ENCODE assay signal across 23 mouse cellular contexts in genomic region chr12:8536221-8536965, GRCm38 (mm10). TPM values are rescaled to one million over a fixed set of nuclear protein-coding genes. Genes with fewer than 3 reads are reported as not detected.
A peak's percentile ranks its signal among the peaks of the same experiment; 100 is the strongest.
DNase-seq lines count a peak whose midpoint lies in the region; ATAC-seq lines count a peak whose summit lies in the region.
"Had no signal": no experiment of that assay in that cellular context is flagged by ENCODE, and none has a peak within 500 bp of the region (broad histone marks: within the 10 kb centered on the region; RNA-seq: fewer than 3 reads in every experiment).

No protein-coding gene starts in this region.

- no peak overlapping the region for H3K27ac ChIP-seq in heart, embryonic 13.5 days (replicated peaks)
- no peak overlapping the region for H3K27ac ChIP-seq in heart, embryonic 12.5 days (ENCODE audit: poor library complexity, severe bottlenecking)
- no peak overlapping the region for H3K27ac ChIP-seq in kidney, embryonic 16.5 days (ENCODE audit: low read length)
- H3K27ac ChIP-seq: embryonic facial prominence, embryonic 12.5 days; forebrain, embryonic 13.5 days had no signal

- no peaks in the 10 kb centered on the region for H3K9me3 ChIP-seq in heart, embryonic 13.5 days
- H3K9me3 ChIP-seq in heart, embryonic 12.5 days (replicated peaks): no peaks in the 10 kb centered on the region
- no peaks in the 10 kb centered on the region for H3K9me3 ChIP-seq in kidney, embryonic 16.5 days (ENCODE audit: low read length)
- H3K9me3 ChIP-seq: embryonic facial prominence, embryonic 12.5 days; forebrain, embryonic 13.5 days had no signal

- H3K36me3 ChIP-seq in heart, embryonic 13.5 days: no peaks in the 10 kb centered on the region
- no peaks in the 10 kb centered on the region for H3K36me3 ChIP-seq in heart, embryonic 12.5 days
- H3K36me3 ChIP-seq in kidney, embryonic 16.5 days (ENCODE audit: insufficient read depth, low read length): no peaks in the 10 kb centered on the region
- H3K36me3 ChIP-seq: embryonic facial prominence, embryonic 12.5 days had no signal

- H3K4me1 ChIP-seq in heart, embryonic 13.5 days: peaks cover 3% of the 10 kb centered on the region; the same call in 1 of the 2 replicates
- no peaks in the 10 kb centered on the region for H3K4me1 ChIP-seq in heart, embryonic 12.5 days (replicated peaks)
- no peaks in the 10 kb centered on the region for H3K4me1 ChIP-seq in kidney, embryonic 16.5 days (ENCODE audit: insufficient read depth, low read length)
- H3K4me1 ChIP-seq: embryonic facial prominence, embryonic 12.5 days; forebrain, embryonic 13.5 days had no signal

- peak overlapping the region; percentile 21; the same call in 1 of the 2 replicates for H3K9ac ChIP-seq in heart, embryonic 13.5 days
- H3K9ac ChIP-seq in heart, embryonic 12.5 days: no peak overlapping the region
- no peak overlapping the region for H3K9ac ChIP-seq in kidney, embryonic 16.5 days (replicated peaks; ENCODE audit: low read length)
- H3K9ac ChIP-seq: embryonic facial prominence, embryonic 12.5 days; forebrain, embryonic 13.5 days had no signal

- peak; percentile 64 for DNase-seq in kidney, adult 11 months
- peak; percentile 24 to 56 for DNase-seq in kidney, adult 8-10 months
- no peak for DNase-seq in layer of hippocampus, adult 8-10 months (ENCODE audit: low spot score in 2 of 2)
- DNase-seq: adrenal gland, postnatal 36 days; B cell, adult 2 months; cerebellum, adult 9-10 months; gastrocnemius, postnatal 36 days; left cerebral cortex, postnatal 4 days; liver; midbrain, embryonic 14.5 days; right cerebral cortex, postnatal 14 days; spleen, adult 18-20 months; thymus, postnatal 36 days had no signal

- H3K4me3 ChIP-seq in heart, embryonic 13.5 days: no peak overlapping the region
- H3K4me3 ChIP-seq in heart, embryonic 12.5 days: no peak overlapping the region
- no peak overlapping the region for H3K4me3 ChIP-seq in kidney, embryonic 16.5 days (ENCODE audit: low read length)
- H3K4me3 ChIP-seq: embryonic facial prominence, embryonic 12.5 days; erythroblast, embryonic 14.5 days; forebrain, embryonic 13.5 days had no signal

- no peak overlapping the region for H3K4me2 ChIP-seq in heart, embryonic 13.5 days
- no peak overlapping the region for H3K4me2 ChIP-seq in heart, embryonic 12.5 days
- no peak overlapping the region for H3K4me2 ChIP-seq in kidney, embryonic 16.5 days (replicated peaks; ENCODE audit: low read depth, low read length)
- H3K4me2 ChIP-seq: embryonic facial prominence, embryonic 12.5 days; forebrain, embryonic 13.5 days; heart, embryonic 11.5 days had no signal

- WGBS in heart, embryonic 13.5 days: 62% methylated on average over 9 of the region's 9 CpGs
- 68% methylated on average over 9 of the region's 9 CpGs for WGBS in heart, embryonic 12.5 days
- WGBS in kidney, embryonic 16.5 days: 67% methylated on average over 9 of the region's 9 CpGs

- no peaks in the 10 kb centered on the region for H3K27me3 ChIP-seq in heart, embryonic 13.5 days (replicated peaks)
- H3K27me3 ChIP-seq in heart, embryonic 12.5 days (replicated peaks): no peaks in the 10 kb centered on the region
- H3K27me3 ChIP-seq in kidney, embryonic 16.5 days (ENCODE audit: insufficient read depth, low read length): no peaks in the 10 kb centered on the region
- H3K27me3 ChIP-seq: embryonic facial prominence, embryonic 12.5 days; forebrain, embryonic 13.5 days had no signal

- ATAC-seq in heart, embryonic 13.5 days (ENCODE audit: extremely low read depth, insufficient number of reproducible peaks, low FRiP score, low TSS enrichment): no peak
- ATAC-seq in heart, embryonic 12.5 days (ENCODE audit: insufficient number of reproducible peaks, low FRiP score): no peak
- no peak for ATAC-seq in kidney, embryonic 16.5 days (ENCODE audit: low FRiP score, low TSS enrichment)
- no peak for ATAC-seq in megakaryocyte, adult 5-6 weeks (ENCODE audit: poor library complexity, severe bottlenecking)
- ATAC-seq: forebrain, embryonic 13.5 days; intestine, postnatal 0 days; lung, postnatal 0 days had no signal

RNA-seq across cellular contexts. Expression of gene Rhob, which starts 36.6 kb away (rescaled TPM):
- 31.4 and 33.0 TPM in 2 replicates for polyA plus RNA-seq in heart, embryonic 13.5 days (2015; fragmentation: Nextera tagmentation; extraction: Ambion mirVana)
- polyA plus RNA-seq in heart, embryonic 12.5 days (2016; fragmentation: Nextera tagmentation; extraction: Ambion mirVana): 52.9 and 55.1 TPM in 2 replicates
- 39.8 and 40.1 TPM in 2 replicates for polyA plus RNA-seq in kidney, embryonic 16.5 days (2015; fragmentation: Nextera tagmentation; extraction: Ambion mirVana)
- total RNA-seq in layer of hippocampus, adult 8-10 months (2022): 100 to 1,000 TPM; 285 to 368 (median 321) TPM
- 107 and 120 TPM in 2 replicates for total RNA-seq in megakaryocyte, adult 5-6 weeks (2015)
- 55.4 and 60.5 TPM in 2 replicates for total RNA-seq in megakaryocyte, adult 5-6 weeks (2017)

Comparison
In these comparisons a context has a peak if more than half of its experiments do, and no peak if none do; other contexts are left out.
1. DNase-seq: peak in kidney, adult 11 months (single experiment) and kidney, adult 8-10 months (2 of 2); none in layer of hippocampus, adult 8-10 months (0 of 2).